Mouse (Mus musculus) olfactory bulb, adult 2 months (tissue): ENCODE data around the gene G0s2. TPM values are rescaled to one million over a fixed set of nuclear protein-coding genes. Genes with fewer than 3 reads are reported as not detected.

Experiments
- H3K27ac ChIP-seq: fragments of 200-500 bp; 2 replicates; pipeline ENCODE4 v1.5.1; 2012; ENCODE audit warnings: low read depth, low read length; ENCODE audit not compliant: insufficient read depth
- H3K4me1 ChIP-seq: fragments of 200-500 bp; 2 replicates; pipeline ENCODE4 v1.6.1; 2012; ENCODE audit warnings: low read length; ENCODE audit not compliant: control insufficient read depth, insufficient read depth
- H3K4me3 ChIP-seq: fragments of 200-500 bp; 2 replicates; pipeline ENCODE4 v1.5.1; 2012; ENCODE audit warnings: mild to moderate bottlenecking, low read depth, low read length, moderate library complexity; ENCODE audit not compliant: insufficient read depth
- CTCF ChIP-seq: fragments of 200-500 bp; IDR thresholded peaks from 2 replicates; pipeline ENCODE4 v1.5.1; 2012; ENCODE audit warnings: low read depth, mild to moderate bottlenecking, low read length, moderate library complexity; ENCODE audit not compliant: insufficient read depth
- POLR2A ChIP-seq: fragments of 200-500 bp; IDR thresholded peaks from 2 replicates; pipeline ENCODE4 v1.6.1; 2012; ENCODE audit warnings: mild to moderate bottlenecking, low read depth, low read length, moderate library complexity; ENCODE audit not compliant: insufficient read depth
- WGBS: fragments of 180-500 bp; shearing (Covaris S2); methylation state at CpG from one replicate; pipeline ENCODE4 v1.1.7; 2018; 5-methylcytosine and 5-hydroxymethylcytosine counted together
- polyA plus RNA-seq: library from polyadenylated mRNA; stranded (reverse); fragments of >200 nt; gene quantifications from 2 replicates; pipeline ENCODE4 v1.2.4, GENCODE M21; 2012; ENCODE audit warnings: low replicate concordance; ENCODE audit not compliant: missing spikeins, insufficient read depth, insufficient read length

Gene G0s2
- polyA plus RNA-seq, 1 experiment = not detected

- 83% methylated on average over 3 of the region's 3 CpGs for WGBS
- TF ChIP-seq POLR2A = no peak
- no peak for TF ChIP-seq CTCF
- no peaks in the 10 kb centered on the region; the same call in 1 of the 2 replicates for H3K4me1 ChIP-seq
Observed at GRCm38 (mm10) chr1:193230531-193230930, 42.5 kb downstream of the G0s2 start.

DNA sequence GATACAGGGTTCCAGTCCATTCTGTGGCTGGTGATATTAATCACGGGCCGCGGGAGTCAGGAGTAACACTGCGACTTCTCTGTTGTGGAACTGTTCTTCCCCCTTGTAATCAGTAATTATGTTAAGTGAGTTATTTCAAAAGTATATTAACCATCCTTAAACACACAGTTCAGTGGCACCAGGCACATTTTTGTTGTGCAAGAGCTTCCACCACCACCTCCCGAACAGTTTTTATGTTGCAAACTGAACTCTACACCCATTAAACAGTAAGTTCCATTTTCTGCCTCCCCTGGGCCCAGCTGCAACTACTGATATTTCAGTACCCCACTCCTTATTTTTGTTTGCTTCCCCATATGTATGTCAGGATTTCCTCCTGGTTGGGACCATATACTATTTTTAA, 43.4 kb downstream of the G0s2 start:
- Histone ChIP-seq H3K4me3 (no peak overlapping the region), H3K4me1 (no peaks in the 10 kb centered on the region; the same call in 1 of the 2 replicates), H3K27ac (no peak overlapping the region)
- TF ChIP-seq CTCF = no peak
- TF ChIP-seq POLR2A = no peak
- WGBS = 75% methylated on average over 5 of the region's 5 CpGs

More at GRCm38 (mm10) chr1:193230531-193230930, 42.5 kb downstream of the G0s2 start:
- Histone ChIP-seq H3K4me3 (no peak overlapping the region), H3K27ac (no peak overlapping the region)

GRCm38 (mm10) chr1:193227537-193227936, 45.5 kb downstream of the G0s2 start:
- H3K4me1 ChIP-seq = no peaks in the 10 kb centered on the region; the same call in 1 of the 2 replicates
- TF ChIP-seq POLR2A = no peak
- no peak for TF ChIP-seq CTCF
- no peak overlapping the region for H3K4me3 ChIP-seq
- WGBS = 75% methylated on average over 4 of the region's 4 CpGs
- H3K27ac ChIP-seq = no peak overlapping the region

DNA sequence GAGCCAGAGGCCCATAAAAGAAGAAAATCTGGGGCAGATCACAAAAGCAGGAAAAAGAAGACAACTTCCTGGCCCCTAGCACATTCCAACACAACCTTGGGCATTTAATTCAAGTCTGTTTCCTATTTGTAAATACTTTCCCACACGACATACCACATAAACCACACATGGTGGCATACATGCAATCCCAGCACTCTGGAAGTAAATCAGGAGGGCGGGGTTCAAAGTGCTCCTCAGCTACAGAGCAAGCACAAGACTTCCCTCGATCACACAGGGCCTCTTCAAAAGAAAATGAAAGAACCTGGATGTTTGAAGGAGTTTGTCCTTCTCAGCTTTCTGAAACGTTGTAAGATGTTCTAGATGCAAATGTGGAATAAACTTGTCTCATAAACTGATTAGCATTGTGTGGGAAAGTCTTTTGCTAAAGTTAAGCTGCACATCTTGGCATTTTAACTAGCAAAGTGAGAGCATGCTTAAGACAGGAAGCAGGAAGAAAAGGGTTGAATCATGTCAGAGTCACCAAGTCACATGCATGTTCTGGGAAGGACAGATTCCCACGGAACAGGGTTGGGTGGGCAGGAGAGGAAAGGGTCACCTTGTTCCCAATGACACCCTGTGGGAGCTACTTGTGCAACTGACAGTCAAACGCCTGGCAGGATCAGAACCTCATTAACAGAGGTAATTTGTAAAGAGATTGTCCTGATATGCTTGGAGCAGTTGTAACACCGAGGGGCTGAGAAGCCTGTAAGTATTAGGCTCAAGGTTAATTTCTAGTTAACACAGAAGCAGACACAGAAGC, 46.1 kb downstream of the G0s2 start:
- H3K4me1 ChIP-seq = no peaks in the 10 kb centered on the region; the same call in 1 of the 2 replicates
- WGBS = 49% methylated on average over 7 of the region's 7 CpGs
- no peak overlapping the region for H3K4me3 ChIP-seq
- no peak overlapping the region for H3K27ac ChIP-seq
- TF ChIP-seq CTCF = no peak

DNA sequence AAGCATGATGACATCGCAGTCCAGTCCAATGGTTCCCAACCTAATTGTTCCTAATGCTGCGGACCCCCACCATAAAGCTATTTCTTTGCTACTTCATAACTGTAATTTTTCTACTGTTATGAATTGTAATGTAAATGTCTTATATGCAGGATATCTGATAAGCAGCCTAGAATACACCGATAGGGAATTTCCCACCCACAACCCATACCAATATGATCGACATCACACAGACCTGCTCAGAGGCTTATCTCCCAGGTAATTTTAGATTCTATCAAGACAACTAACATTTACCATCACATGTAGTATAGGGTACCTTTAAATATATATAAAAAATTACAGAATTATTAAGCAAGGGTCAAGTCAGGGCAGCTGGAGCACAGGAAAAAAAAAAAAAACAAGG, 46.9 kb downstream of the G0s2 start:
- Histone ChIP-seq H3K4me3 (no peak overlapping the region), H3K4me1 (no peaks in the 10 kb centered on the region; the same call in 1 of the 2 replicates), H3K27ac (no peak overlapping the region)
- TF ChIP-seq CTCF (no peak), POLR2A (no peak)
- WGBS = 89% methylated on average over 4 of the region's 4 CpGs

DNA sequence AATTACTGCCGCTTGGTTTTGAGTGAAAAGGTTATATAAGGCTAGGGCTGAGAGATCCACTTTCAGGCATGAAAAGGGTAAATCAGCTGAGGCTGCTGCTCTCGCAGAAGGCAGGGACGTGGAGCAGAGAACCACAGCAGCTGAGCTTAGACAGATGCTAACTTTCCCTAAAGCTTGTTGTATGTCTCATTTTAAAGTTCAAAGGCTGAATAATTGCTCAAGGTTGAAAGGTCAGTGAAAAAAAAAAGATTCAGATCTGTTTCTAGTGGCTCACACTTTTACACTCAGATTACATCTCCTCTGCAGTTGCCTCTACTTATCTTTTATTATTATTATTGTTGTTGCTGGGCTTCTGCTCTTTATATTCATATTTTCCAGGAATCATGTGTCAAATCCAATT, 47.5 kb downstream of the G0s2 start:
- Histone ChIP-seq H3K4me1 (no peaks in the 10 kb centered on the region; the same call in 1 of the 2 replicates), H3K27ac (no peak overlapping the region), H3K4me3 (no peak overlapping the region)
- WGBS = 49% methylated on average over 3 of the region's 3 CpGs
- TF ChIP-seq CTCF = no peak
- TF ChIP-seq POLR2A = no peak

Other genes starting within 250 kb of the G0s2 start
- not detected in 2 replicates for gene Syt14, start 237.4 kb downstream of the G0s2 start, polyA plus RNA-seq
- gene Diexf, start 142.9 kb downstream of the G0s2 start, polyA plus RNA-seq = 406 TPM in 1 of 2 replicates, not detected in the other
- gene Irf6, start 120.1 kb downstream of the G0s2 start, polyA plus RNA-seq = not detected in 2 replicates
- not detected in 2 replicates for gene A130010J15Rik, start 105.2 kb downstream of the G0s2 start, polyA plus RNA-seq
- gene Traf3ip3, start 71.5 kb downstream of the G0s2 start, polyA plus RNA-seq = not detected in 2 replicates
- gene Lamb3, start 65.5 kb downstream of the G0s2 start, polyA plus RNA-seq = not detected in 2 replicates
- not detected in 2 replicates for gene Hsd11b1, start 9.1 kb downstream of the G0s2 start, polyA plus RNA-seq
- gene Camk1g, start 97.1 kb upstream of the G0s2 start, polyA plus RNA-seq = not detected in 2 replicates